Mouse (Mus musculus) kidney, embryonic 15.5 days (tissue): ENCODE measurements around the gene Hapln4. TPM values are rescaled to one million over a fixed set of nuclear protein-coding genes. Genes with fewer than 3 reads are reported as not detected.

ENCODE experiments used
- microRNA-seq: library from miRNA; unstranded; fragments of <30 nt; microRNA quantifications from one replicate; pipeline ENCODE4, GENCODE M21; 2016
- polyA plus RNA-seq: library from polyadenylated mRNA; unstranded; fragments of >200 nt; fragmentation: Nextera tagmentation; extraction: Ambion mirVana; gene quantifications from 2 replicates; pipeline ENCODE4 v1.2.1, GENCODE M21; 2015

Gene Hapln4
- polyA plus RNA-seq, 1 experiment from 2014 or later, result not detected

Small RNA genes within 50 kb of the gene (microRNA-seq; reads per million reads assigned to microRNA genes)
- gene Mir7066, result not detected

Other genes starting within 250 kb of the Hapln4 start
- 0.88 and 0.98 TPM in 2 replicates for gene Cilp2, start 195.8 kb upstream of the Hapln4 start, polyA plus RNA-seq
- 3.4 and 4.6 TPM in 2 replicates for gene Tssk6, start 181.3 kb upstream of the Hapln4 start, polyA plus RNA-seq
- gene Ndufa13, start 180.9 kb upstream of the Hapln4 start, polyA plus RNA-seq, result 205 and 210 TPM in 2 replicates
- gene Yjefn3, start 180.7 kb upstream of the Hapln4 start, polyA plus RNA-seq, result 4.5 and 5.2 TPM in 2 replicates
- 40.0 and 42.2 TPM in 2 replicates for gene Gatad2a, start 87.1 kb upstream of the Hapln4 start, polyA plus RNA-seq
- gene Mau2, start 40.7 kb upstream of the Hapln4 start, polyA plus RNA-seq, result 51.7 and 55.7 TPM in 2 replicates
- gene Sugp1, start 40.6 kb upstream of the Hapln4 start, polyA plus RNA-seq, result 44.1 and 48.7 TPM in 2 replicates
- gene Tm6sf2, start 10.5 kb upstream of the Hapln4 start, polyA plus RNA-seq, result 1.0 TPM in 2 replicates
- 0.32 and 0.64 TPM in 2 replicates for gene Ncan, start 37.4 kb downstream of the Hapln4 start, polyA plus RNA-seq
- 31.4 and 34.8 TPM in 2 replicates for gene Nr2c2ap, start 47.9 kb downstream of the Hapln4 start, polyA plus RNA-seq
- gene Rfxank, start 55.7 kb downstream of the Hapln4 start, polyA plus RNA-seq, result 18.3 and 22.7 TPM in 2 replicates
- gene Borcs8, start 56.0 kb downstream of the Hapln4 start, polyA plus RNA-seq, result 45.0 and 47.8 TPM in 2 replicates
- gene Mef2b, start 56.3 kb downstream of the Hapln4 start, polyA plus RNA-seq, result 0.17 and 0.29 TPM in 2 replicates
- 71.8 and 76.3 TPM in 2 replicates for gene Tmem161a, start 88.9 kb downstream of the Hapln4 start, polyA plus RNA-seq
- gene Slc25a42, start 128.8 kb downstream of the Hapln4 start, polyA plus RNA-seq, result 4.8 and 5.1 TPM in 2 replicates
- 29.6 and 31.6 TPM in 2 replicates for gene Sugp2, start 150.8 kb downstream of the Hapln4 start, polyA plus RNA-seq
- 28.8 and 31.0 TPM in 2 replicates for gene Armc6, start 151.0 kb downstream of the Hapln4 start, polyA plus RNA-seq
- 69.5 and 79.9 TPM in 2 replicates for gene Homer3, start 199.4 kb downstream of the Hapln4 start, polyA plus RNA-seq
- 45.1 and 49.0 TPM in 2 replicates for gene Ddx49, start 219.0 kb downstream of the Hapln4 start, polyA plus RNA-seq
- gene Cope, start 219.1 kb downstream of the Hapln4 start, polyA plus RNA-seq, result 320 and 327 TPM in 2 replicates
- gene Cers1, start 232.3 kb downstream of the Hapln4 start, polyA plus RNA-seq, result 2.6 and 4.0 TPM in 2 replicates
- gene Gdf1, start 246.4 kb downstream of the Hapln4 start, polyA plus RNA-seq, result 5.2 and 6.2 TPM in 2 replicates